Mouse (Mus musculus) urinary bladder, postnatal 14 days (tissue): ENCODE data around the gene Amot.
A peak's percentile ranks its signal among the peaks of the same experiment; 100 is the strongest.

Source experiments
- DNase-seq: peaks from one replicate; pipeline ENCODE4 v3.0.0; 2021; ENCODE audit warnings: low spot score

Amot gene

DNA sequence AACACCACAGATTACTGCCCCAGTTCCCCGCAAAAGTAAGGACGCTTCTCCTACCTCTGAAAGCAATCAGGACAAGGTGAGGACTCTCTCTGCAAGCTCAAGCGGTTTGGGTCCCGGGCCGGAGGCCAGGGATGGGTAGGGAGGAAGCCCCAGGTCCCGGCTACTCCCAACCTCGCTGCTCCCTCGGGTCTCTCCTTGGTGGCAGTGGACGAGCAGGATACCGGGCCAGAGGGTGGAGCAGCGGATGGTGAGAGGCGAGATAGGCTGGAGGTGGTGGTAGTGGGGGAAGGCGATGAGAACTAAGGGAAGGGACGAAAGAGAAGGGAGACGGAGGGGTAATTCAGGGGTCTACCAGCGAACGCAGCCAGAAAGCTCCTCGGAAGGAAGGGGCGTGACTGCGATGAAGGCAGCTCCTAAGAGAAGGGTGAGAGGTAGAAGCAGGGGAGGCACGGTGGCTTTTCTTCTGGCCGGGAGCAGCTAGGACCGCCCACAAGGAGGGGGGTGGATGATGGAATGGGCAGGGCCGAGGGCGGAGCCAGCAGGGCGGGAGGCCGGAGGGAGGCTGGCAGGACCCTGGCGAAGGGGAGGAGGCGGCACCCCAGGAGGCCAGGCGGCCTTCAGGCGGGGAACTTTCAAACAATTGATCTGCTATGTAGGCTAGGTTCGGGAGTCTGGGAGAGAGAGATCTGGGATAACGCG lies at the start of gene Amot:
Amot (minus strand) TSS at position 465 of the 699 bp plus-strand sequence.
- DNase-seq: peak; percentile 85

DNA sequence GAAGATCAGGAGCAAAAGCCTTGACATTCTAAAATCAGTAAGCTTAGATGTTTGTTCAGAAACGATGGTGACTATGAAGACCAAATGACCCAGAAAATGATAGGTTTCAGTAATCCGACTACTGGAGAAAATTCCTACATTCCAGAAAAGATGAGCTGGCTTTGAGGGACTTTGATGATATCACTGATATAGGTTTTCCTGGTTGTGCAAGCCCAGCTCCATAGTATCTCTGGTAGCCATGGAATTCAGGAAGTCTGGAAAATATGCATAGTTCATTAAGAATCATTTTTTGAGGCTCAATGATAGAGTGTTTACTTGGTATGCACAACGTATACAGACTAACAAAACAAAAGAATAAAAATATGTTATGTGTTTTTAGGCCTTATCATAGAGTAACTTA lies 40.1 kb upstream of the Amot start:
- DNase-seq: no peak

DNA sequence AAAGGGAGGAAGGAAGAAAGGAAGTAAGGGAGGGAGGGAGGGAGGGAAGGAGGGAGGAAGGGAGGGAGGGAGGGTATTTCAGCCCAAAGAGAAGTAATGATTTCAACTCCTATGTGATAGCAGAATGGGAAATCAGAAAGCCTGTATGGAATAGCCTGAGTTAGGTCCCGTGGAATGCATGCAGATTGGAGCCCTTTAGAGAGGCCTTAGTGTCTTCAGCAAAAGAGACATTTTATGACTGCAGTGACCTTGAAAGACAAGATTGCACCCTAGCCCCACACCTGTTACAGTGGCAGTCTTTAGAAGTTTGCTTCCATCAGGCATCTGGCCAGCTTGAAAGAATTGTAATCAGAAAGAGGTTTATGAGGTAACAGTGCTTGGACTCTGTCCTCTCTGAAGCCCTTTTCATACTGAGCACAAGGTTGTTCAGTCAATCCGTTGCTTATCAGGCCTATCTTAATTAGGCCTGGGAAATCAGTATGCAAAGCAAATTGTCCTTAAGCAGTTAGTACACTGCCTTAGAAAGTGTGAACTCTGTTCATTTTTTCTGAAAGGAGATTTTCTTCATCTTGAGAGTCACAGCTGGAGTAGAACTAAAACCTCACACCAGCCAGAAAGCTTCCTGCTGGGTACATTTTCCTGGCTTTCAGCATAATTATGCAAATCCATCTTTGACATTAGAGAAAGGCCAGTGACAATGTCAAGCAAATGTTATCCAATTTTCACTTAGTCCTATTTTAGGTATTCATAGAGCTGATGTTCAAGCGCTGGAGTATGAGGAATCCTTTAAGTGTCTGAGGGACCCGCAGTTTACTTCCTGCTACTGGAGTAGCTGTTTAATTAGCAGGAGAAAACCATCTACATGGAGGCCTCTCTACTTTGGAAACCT lies 38.9 kb upstream of the Amot start:
- DNase-seq: no peak

DNA sequence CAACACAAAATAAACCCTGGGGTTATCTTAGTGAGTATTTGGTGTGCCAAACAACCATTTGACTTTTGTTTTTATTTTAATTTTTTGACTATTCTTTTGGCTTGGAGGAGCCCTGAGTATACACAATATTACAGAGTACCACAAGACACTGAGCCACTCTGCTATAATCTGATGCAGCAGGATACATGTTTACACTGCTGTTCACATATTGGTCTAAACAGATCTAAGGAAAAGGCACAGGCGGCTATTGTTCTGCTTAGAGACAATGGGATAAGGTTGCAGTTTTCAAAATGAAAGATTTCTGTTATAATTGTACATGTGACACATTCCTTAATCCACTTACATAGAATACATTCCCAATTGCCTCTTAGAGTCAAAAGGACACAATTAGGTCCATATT lies 36.1 kb upstream of the Amot start:
- no peak for DNase-seq

DNA sequence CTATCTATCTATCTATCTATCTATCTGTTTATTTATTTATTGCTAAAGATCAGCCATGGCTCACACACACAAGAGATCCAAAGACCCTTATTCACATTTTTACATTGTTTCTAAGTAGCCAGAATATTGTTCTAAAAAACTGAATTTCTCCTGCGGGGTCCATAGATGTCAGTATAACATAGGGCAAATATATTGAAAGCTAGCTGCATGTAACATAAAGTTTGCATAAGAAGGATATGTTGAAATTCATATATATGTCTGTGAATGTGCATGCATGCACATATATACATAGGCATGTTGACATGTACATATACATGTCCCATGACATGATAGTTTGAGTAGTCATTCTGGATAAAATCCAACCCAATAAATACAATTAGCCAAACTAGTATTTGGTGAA lies 35.3 kb upstream of the Amot start:
- DNase-seq: no peak

DNA sequence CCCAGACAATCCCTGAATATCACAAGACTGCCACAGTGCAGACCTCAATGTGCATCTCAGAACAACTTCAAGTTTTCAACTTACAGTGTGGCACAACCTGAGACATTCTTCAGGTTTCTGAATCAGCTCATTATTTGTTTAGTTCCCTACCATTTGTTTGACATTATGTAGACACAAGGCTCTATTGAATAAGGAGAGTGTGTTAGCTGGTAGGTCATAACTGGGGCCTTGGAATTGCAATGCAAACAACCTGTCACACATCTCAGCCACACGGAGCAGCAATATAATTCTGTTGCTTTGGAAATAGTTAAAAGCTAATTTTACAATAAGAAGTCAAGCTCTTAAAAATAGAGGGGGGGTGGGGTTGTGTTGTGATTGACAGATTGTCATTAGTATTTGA lies 24.6 kb upstream of the Amot start:
- DNase-seq: no peak

DNA sequence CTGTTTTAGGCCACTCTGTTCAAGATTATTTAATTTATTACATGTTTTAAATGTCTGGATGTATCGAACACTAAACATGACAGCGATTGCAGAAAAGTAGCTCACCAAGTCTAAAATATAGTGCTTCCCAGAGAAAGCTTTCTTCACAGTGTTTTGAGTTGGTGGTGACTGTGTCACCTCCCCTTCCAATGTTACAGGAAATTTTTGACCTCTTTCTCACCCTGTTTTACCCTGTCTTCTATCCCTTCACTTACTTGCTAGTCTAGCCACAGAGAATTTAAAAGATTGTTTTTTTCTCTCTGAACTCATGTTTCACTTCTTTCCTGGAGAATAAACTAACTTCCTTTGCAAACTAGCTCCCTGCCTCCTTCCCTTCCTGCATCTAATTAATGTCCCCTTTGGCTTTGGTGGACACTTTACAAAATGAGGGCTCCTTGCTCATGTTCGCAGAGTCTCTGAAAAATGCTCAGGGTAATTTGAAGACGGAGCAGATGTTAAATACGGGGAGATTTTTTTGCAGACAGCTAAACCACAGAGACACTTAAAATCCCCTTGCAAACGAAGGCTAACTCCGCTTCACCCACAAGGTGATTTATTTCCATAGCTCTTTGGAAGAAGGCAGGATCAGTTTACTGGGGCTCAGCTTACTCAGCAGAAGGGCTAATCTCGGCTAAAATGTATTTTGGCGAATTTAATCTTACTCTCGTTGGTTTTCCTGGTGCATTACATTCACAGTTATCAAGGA lies 11.5 kb upstream of the Amot start:
- no peak for DNase-seq

DNA sequence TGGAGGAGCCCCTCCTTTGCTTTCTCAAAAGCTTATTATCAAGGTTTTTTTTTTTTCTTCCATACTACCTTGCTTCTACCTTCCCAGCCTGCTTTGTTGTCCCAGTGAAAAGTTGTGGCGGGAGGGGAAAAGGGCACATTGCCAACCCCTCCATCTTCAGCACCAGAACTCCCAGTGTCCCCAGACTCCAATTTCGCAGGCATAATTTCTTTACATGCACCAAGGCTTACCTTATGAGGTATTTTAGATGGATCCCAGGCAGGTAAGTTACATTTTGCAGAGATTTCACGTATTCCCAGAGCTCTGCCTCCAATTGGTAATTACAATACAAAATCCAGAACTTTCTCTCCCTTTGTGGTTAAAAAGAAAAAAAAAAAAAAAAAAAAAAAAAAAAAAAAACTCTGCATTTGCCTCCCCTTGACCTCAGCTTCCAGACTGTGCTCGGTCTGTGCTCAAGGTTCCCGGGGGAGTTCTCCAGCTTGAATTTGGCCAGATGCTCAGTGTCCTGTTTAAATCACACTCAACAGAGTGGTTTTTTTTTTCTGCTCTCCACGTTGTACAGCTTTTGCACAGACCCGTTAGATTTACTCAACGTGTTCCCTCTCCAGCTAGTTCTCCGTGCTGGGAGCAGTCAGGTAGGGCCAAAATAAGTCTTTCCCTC lies 10.6 kb upstream of the Amot start:
- no peak for DNase-seq

DNA sequence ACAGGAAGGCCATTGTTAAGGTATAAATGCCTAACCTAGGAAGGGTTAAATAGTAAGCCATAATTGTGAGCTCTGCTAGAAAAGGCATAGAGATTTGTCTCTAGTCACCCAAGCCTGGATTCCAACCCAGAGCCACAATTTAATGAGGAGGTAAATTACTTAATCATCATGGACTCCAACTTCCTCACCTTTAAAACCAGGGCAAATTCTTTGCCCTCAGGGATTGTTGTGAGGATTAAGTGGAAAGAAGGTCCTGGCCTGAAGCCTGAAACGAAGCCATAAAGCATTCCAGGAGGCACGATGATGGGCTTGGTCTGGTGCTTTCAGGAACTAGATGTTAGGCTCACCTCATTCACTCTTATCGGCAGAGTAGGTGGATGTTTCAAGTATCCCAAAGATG lies 5.7 kb upstream of the Amot start:
- DNase-seq: no peak

DNA sequence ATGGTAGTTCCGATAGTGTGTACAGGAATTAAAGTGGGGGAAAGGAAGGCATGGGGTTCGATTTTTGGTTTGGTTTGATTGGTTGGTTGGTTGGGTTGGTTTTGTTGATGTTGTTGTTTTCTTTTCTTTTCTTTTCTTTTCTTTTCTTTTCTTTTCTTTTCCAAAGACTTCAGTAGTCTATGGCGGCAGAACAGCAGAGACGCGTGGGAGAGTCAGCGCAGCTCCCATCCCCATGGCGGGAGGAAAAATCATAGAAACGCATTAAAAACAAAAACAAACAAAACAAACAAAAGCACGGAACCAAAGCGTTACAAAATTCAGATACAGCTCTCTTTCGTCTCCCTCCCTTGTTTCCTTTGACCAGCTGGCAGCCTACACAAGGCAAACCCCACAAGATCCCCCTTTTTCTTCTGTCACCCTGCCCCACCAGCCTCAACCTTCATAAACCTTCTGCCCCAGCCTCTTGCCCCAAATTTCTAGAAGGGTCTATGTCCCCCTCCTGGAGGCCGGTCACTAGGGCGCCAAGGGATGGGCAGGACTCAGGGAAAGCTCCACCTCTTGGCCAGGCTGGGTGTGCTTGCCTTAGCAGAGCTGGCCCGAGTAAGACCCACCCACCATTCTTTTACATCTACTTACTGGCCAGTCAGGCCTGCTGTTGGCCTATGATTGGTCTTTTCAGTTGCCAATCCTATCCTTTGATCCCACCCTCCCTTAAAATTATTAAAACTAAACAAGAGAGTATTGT lies 648 bp upstream of the Amot start:
- DNase-seq: peak; percentile 67

DNA sequence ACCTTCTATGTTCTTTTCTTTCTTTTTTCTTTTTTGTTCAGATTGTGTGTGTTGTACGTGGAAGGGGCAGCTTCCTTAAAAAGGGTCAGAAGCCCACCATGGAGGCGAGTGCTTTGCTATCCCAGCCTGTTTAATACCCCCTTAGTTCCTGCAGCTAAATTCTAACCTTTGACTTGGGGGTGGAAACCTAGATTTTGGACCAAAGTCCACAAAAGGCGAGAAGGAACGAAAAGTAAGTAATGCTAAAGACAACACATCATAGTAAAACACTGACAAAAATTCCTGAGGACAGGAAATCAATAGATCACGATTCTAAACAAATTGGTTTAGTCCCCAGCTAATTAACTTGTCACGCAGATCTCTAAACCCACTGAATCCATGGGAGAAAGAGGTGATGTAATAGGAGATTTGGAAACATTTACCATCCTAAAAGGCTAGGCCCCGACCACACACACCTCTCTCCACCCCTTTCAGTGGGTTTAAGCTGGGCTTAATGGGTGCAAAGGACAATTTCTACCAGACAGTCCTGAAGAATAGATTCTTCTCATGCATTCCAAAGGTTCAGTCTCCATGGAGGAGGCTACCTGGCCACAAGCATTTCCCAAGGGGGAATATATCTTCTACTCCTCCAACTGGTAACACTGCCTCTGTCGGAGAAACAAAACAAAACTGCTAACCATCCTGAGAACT lies 3.2 kb downstream of the Amot start:
- DNase-seq: no peak

DNA sequence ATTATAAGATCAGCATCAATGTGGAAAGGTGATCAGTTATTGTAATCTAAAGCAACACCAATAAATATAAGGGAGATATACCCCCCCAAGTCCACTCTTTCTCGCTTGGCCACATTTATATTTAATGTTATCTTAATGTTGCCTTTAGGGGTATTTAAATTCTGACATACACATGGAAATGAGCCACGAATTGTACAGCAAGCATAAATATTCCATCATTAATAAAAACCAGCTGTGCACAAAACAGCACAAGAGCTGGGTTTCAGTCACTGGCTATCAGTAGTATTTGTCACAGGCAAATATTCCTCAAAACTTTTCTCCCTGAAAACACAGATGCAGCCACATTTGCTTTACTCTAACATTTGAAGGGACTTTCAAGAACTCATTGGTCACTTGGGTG lies 5.9 kb downstream of the Amot start:
- no peak for DNase-seq

DNA sequence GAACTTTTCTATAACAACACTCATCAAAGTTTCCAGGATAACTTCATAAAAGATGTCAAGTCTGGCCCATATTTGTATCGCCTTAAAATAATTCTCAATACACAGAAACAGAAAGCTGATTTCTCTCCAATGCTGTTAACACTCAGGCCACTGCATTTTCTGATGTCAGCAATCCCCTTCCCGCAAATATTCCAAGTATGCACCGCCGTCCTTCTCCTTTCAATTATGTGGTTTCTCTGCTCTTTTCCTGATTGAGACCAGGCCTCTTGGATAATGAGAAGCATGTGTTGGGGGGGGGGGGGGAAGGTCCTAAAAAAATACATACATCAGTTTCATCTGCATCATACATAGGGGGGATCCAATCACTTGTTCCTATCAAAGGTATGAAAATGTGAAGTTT lies 6.3 kb downstream of the Amot start:
- DNase-seq: no peak

DNA sequence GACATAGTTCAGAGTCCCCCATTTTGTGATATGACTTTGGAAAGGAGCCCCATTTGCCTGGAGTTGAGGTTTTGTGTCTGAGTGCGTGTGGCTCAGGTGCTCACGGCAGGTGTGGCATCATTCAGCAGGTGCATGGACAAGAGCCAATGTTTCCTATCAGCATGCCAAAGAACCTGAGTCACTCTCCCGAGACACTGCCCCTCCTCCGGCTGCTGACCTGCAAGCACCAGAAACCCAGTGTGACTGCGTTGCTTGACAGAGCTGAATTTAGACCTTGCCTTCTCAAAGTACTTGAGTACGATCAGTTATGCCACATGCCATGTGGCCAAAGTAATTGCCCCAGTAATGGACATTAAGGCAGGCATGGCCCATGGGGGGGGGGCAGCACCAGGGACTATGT lies 7.5 kb downstream of the Amot start:
- DNase-seq: peak; percentile 30

DNA sequence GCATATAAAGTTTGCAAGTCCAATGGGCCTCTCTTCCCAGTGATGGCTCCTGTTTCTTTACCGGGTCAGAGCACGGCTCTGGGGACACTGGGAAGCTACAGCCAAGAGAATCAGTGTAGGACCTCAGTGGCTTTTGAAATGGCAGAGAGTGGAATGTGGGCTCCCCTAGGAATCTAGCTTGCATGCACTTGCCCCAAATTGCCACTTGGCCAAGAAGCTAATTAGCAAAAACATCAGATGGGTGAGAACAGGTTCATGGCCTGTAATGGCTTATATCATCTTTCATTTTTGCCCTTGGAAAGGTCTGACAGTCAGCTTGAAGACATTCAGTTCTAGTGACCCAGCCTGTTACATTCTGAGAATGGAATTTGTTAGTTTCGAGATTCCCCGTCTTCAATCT lies 9.6 kb downstream of the Amot start:
- no peak for DNase-seq

DNA sequence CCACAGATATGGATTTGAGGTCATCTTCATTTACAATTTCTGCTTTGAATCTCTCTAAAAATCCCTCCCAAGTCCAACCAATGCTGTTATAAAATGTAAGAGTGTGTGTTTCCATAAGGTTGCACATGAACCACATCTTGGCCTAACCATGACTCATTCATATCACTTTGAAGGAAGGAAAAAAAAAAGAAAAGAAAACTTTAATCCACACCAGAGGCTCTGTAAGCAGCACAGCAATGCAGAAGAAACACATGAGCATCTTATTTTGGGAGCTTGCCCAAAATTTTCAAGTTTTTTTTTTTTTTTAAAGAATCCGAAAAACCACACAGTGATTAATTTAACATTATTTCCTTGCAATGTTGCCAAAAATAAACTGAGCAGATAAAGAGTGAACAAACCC lies 14.2 kb downstream of the Amot start:
- no peak for DNase-seq

DNA sequence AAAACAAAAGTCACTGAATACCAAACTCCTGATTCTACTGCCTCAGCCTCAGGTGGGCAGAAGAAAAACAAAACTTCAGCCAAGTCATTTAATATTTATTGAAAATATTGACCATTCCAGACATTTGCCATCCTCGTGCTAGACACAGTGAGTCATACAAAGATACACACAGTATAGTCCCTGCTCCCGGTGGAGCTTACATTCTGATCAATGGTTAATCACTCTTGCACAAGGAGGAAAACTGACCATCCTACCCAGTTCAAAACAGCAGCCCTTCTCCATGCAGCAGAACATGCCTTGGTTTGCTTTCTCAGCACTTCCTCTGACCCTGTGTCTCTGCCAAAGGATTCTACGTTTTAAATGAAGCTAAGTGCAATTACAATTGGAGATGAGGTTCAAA lies 14.6 kb downstream of the Amot start:
- DNase-seq: no peak

DNA sequence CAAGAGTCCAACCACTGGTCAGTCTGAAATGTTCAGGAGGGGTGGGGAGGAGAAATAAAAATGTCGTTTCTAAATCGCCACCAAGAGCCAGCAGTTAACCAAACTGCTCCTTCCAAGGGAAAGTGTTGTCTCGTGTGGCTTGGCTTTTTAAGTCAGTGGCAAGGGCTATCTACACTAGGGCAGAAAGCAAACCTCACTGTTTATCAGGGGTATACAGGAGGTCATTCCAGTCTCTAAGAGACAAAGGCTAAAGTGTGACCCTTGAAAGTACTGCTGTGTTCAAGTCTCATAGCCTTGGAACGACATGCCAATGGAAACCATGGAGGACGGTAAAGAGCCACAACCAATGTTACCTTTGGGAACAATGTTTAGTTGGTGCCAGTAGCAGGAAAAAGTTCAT lies 15.0 kb downstream of the Amot start:
- no peak for DNase-seq

DNA sequence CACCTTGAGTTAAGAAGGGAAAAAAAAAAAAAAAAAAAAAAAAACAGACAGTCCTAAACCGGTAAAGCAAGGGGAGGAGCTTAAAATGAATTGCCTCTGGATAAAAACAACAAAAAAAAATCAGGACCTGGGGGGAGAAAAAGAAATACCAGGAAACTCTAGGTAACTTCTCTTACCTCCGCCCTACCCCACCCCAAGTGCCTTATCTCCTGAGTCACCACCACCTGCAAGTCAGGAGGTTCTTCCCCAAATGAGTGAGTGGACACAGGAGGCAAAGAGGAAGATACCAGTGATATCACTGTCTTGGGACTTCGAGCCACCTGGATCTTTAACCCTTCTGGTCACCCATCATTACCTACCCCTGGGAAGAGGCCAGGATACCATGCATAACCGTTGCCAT lies 19.5 kb downstream of the Amot start:
- DNase-seq: no peak

DNA sequence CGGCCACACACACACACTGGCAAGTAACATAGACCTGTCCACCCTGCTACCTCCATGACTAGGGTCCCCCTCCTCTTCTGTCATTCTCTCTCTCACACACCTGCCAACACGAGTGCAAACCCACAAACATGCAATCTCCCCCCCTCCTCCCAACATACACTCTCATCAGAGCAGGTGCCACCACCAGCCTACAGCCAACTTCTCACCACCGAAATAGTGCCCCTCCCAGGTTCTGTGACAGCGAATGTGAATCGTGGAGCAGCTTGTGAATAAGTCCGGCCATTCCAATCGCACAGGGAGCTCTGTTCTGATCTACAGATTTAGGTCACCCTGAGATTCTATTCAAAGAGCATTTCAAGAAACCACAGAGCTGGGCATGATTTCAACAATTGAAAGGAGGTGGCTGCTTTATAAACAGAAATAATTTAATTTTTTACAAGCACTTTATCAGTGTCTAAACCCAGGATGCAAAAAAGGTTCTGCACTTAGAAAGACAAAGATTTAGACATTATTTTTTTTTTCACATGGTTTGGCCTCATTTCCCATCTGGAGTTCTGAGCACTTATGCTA lies 21.4 kb downstream of the Amot start:
- DNase-seq: no peak

DNA sequence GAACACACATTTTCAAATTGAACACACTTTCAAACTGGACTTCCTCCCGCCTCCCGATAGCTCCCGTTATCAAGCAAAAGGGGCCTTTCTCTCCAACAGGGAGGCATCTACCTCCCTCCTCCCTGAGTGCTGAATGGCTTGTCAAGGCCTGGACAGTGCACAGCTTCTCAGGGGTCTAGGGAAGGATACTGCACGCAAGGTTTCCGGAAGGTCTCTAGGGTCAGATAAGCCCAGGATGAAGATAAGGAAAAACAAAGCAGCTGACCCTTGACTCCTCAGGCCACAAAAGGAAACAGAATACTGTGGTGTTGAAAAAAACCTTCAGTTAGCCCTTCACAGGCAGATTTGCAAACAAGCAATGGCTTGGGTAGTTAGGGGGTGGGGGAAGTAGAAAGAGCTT lies 22.6 kb downstream of the Amot start:
- no peak for DNase-seq
